Mouse (Mus musculus) olfactory bulb, adult 2 months (tissue): ENCODE data around the gene Apod.

Experiments
- CTCF ChIP-seq: fragments of 200-500 bp; IDR thresholded peaks from 2 replicates; pipeline ENCODE4 v1.5.1; 2012; ENCODE audit warnings: low read depth, mild to moderate bottlenecking, low read length, moderate library complexity; ENCODE audit not compliant: insufficient read depth
- POLR2A ChIP-seq: fragments of 200-500 bp; IDR thresholded peaks from 2 replicates; pipeline ENCODE4 v1.6.1; 2012; ENCODE audit warnings: mild to moderate bottlenecking, low read depth, low read length, moderate library complexity; ENCODE audit not compliant: insufficient read depth

DNA sequence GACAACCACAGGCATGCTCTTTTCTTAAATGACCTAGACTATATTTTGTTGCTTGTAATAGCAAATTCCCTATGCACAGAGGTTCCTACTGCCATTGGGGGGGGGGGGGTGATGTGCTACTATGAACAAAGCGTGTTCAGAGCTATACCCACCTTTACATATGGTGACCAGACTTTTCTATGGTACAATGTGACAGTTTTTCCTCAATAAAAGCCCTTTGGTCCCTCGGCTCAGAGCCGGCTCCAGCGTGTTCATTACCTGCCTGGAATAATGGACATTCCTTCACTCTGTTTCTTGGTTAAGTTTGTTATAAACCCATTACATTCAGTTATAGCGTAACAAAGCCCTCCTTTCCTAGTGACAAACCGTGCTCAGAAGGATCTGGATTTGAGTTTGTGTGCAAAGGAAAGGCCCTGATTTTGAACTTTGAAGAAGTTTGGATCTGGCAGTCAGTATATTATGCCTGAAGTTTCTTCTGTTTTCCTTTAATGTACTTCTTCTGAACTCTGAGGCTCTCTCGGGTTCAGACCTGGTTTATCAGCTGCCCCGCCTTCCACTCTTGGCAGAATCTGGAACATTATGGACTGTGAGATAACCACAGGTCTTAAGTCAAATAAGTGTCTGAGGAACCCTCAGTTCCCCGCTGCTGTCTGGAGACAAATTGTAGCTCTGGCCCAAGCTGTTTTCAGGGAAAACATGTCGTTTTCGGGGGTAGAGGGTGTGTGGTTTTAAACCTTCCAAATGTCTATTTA lies 49.3 kb upstream of the Apod start:
- TF ChIP-seq POLR2A = no peak
- TF ChIP-seq CTCF = no peak
